31 mouse cellular contexts compared by ENCODE assay signal in the genomic region with DNA sequence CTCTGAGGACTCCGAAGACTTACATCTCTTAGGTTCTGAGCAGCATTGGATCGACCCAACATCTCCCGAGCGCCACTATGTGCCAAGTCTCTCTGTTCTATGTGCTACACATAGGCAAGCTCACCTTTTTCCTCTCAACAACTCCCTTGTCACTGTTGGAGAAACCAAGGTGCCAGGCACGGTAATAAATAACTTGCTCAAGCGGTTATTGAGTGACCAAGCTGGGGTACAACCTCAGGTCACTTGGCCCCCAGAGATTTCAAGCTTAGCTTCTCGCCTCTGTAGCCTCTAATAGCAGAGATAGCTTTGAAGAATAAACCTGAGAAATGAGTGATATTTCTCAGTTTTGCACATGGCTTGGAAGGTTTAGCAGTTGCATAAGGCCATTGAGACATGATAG. TPM values are rescaled to one million over a fixed set of nuclear protein-coding genes. Genes with fewer than 3 reads are reported as not detected.
"Had no signal": no experiment of that assay in that cellular context is flagged by ENCODE, and none has a peak within 500 bp of the region (broad histone marks: within the 10 kb centered on the region; RNA-seq: fewer than 3 reads in every experiment).

No protein-coding gene starts in this region.

- ATAC-seq: hindbrain, embryonic 16.5 days; hindbrain, postnatal 0 days; inflammation-experienced regulatory T-cells, adult 6 months; intestine, embryonic 15.5 days; intestine, embryonic 16.5 days; intestine, postnatal 0 days had no signal

- DNase-seq: heart, adult 2 months; heart, postnatal 10 days; heart, postnatal 14 days; heart, postnatal 36 days; heart, postnatal 4 days; kidney, adult 11 months; kidney, adult 18-20 months; kidney, postnatal 25 days; kidney, postnatal 4 days; layer of hippocampus, adult 9-11 months; layer of hippocampus, postnatal 36 days had no signal

- H3K27ac ChIP-seq: heart, adult 2 months; heart, embryonic 10.5 days; heart, embryonic 13.5 days; heart, embryonic 15.5 days; hindbrain, embryonic 10.5 days; hindbrain, embryonic 12.5 days; hindbrain, embryonic 13.5 days; hindbrain, embryonic 14.5 days; hindbrain, embryonic 15.5 days; hindbrain, postnatal 0 days; intestine, embryonic 15.5 days; kidney, embryonic 15.5 days; kidney, postnatal 0 days; layer of hippocampus, adult 2 months; left cerebral cortex, adult 2 months had no signal

- H3K9ac ChIP-seq: heart, embryonic 12.5 days; heart, embryonic 13.5 days; heart, embryonic 15.5 days; hindbrain, embryonic 12.5 days; hindbrain, embryonic 13.5 days; hindbrain, embryonic 14.5 days; hindbrain, embryonic 15.5 days; intestine, embryonic 15.5 days; kidney, embryonic 15.5 days had no signal

- H3K27me3 ChIP-seq: heart, embryonic 12.5 days; heart, embryonic 13.5 days; heart, embryonic 15.5 days; hindbrain, embryonic 12.5 days; hindbrain, embryonic 13.5 days; hindbrain, embryonic 15.5 days; intestine, embryonic 15.5 days; kidney, embryonic 15.5 days had no signal

- H3K9me3 ChIP-seq: heart, embryonic 10.5 days; heart, embryonic 13.5 days; heart, embryonic 15.5 days; hindbrain, embryonic 12.5 days; hindbrain, embryonic 13.5 days; hindbrain, embryonic 15.5 days; intestine, embryonic 15.5 days; kidney, embryonic 15.5 days had no signal

- H3K4me2 ChIP-seq: heart, embryonic 11.5 days; heart, embryonic 12.5 days; heart, embryonic 13.5 days; heart, embryonic 15.5 days; hindbrain, embryonic 12.5 days; hindbrain, embryonic 13.5 days; hindbrain, embryonic 14.5 days; hindbrain, embryonic 15.5 days; intestine, embryonic 15.5 days; kidney, embryonic 15.5 days had no signal

- H3K4me3 ChIP-seq: heart, adult 2 months; heart, embryonic 10.5 days; heart, embryonic 12.5 days; heart, embryonic 13.5 days; heart, embryonic 15.5 days; hindbrain, embryonic 10.5 days; hindbrain, embryonic 12.5 days; hindbrain, embryonic 13.5 days; hindbrain, embryonic 15.5 days; intestine, embryonic 15.5 days; kidney, embryonic 15.5 days; layer of hippocampus, adult 2 months; left cerebral cortex, adult 2 months had no signal

RNA-seq across cellular contexts. Expression of a gene that starts 34.6 kb away (rescaled TPM):
- polyA plus RNA-seq: inflammation-experienced regulatory T-cells, adult 6 months had no signal

RNA-seq across cellular contexts. Expression of a gene that starts 35.2 kb away (rescaled TPM):
- polyA plus RNA-seq: inflammation-experienced regulatory T-cells, adult 6 months had no signal
